Mouse (Mus musculus): ENCODE results near the gene Usp31. TPM values are rescaled to one million over a fixed set of nuclear protein-coding genes. Genes with fewer than 3 reads are reported as not detected.

The Usp31 gene
- polyA plus RNA-seq, 1 experiment from 2014 or later, result 3.5 TPM

DNA sequence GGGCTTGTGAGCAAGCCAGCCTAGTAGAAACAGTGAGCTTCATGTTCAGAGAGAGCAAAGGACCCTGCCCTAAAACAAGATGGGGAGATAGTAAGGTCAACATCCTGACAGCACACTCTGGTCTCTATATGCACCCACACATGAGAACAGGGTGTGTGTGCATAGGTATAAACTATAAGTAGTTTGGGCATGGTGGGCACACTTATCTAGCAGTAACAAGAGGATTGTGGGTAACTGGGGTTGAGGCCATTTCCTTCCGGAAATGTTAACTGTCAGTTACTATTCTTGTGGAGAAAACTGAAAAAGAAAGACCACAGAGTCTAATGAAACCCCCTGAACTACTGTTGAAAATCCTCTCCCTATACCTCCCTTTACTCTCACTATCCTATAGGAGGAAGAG, 112.4 kb downstream of the Usp31 start:
- ATAC-seq (replicated peaks; ENCODE audit: low FRiP score), result no peak
- H3K9ac ChIP-seq (ENCODE audit: low read depth, low read length), result no peak overlapping the region
- H3K27me3 ChIP-seq (replicated peaks; ENCODE audit: control insufficient read depth, insufficient read depth, low read length), result no peaks in the 10 kb centered on the region
- no peaks in the 10 kb centered on the region for H3K36me3 ChIP-seq (ENCODE audit: control insufficient read depth, insufficient read depth, low read length)
- WGBS, result 67% methylated on average over 1 of the region's 1 CpGs
- H3K4me3 ChIP-seq (ENCODE audit: low read depth, low read length), result no peak overlapping the region
- H3K4me1 ChIP-seq (replicated peaks; ENCODE audit: control insufficient read depth, insufficient read depth, low read length), result no peaks in the 10 kb centered on the region
- H3K4me2 ChIP-seq, result no peak overlapping the region
- no peaks in the 10 kb centered on the region for H3K9me3 ChIP-seq (ENCODE audit: control insufficient read depth, low read length)
- no peak overlapping the region for H3K27ac ChIP-seq (ENCODE audit: low read depth, low read length)
- DNase-seq (ENCODE audit: low spot score), result no peak

Other genes with a start within 250 kb of the Usp31 start
- gene Scnn1g, start 27.2 kb upstream of the Usp31 start, polyA plus RNA-seq (2014; fragmentation: Nextera tagmentation; extraction: Ambion mirVana), result not detected in 2 replicates
- 0.08 TPM in 1 of 2 replicates, not detected in the other for gene Scnn1b, start 157.8 kb upstream of the Usp31 start, polyA plus RNA-seq (2014; fragmentation: Nextera tagmentation; extraction: Ambion mirVana)